Mouse (Mus musculus) liver, adult 2 months (tissue): ENCODE data around the gene Fndc3b. TPM values are rescaled to one million over a fixed set of nuclear protein-coding genes. Genes with fewer than 3 reads are reported as not detected.

ENCODE experiments used
- DNase-seq: peaks from one replicate; pipeline ENCODE4 v3.0.0-alpha.2; 2011; ENCODE audit warnings: low read depth, low spot score; ENCODE audit errors: extremely low read depth
- H3K27ac ChIP-seq: fragments of 200-500 bp; replicated peaks from 2 replicates; pipeline ENCODE4 v1.5.1; 2012; ENCODE audit warnings: low read depth, mild to moderate bottlenecking, control low read depth, inconsistent platforms, low read length; ENCODE audit not compliant: insufficient read depth
- H3K27me3 ChIP-seq: fragments of 200-500 bp; 2 replicates; pipeline ENCODE4 v1.6.1; 2012; ENCODE audit warnings: mild to moderate bottlenecking, moderate library complexity, low read length, inconsistent platforms; ENCODE audit not compliant: control insufficient read depth, insufficient read depth
- H3K36me3 ChIP-seq: fragments of 200-500 bp; 2 replicates; pipeline ENCODE4 v1.6.1; 2012; ENCODE audit warnings: low read length, inconsistent platforms; ENCODE audit not compliant: control insufficient read depth, insufficient read depth
- H3K4me1 ChIP-seq: fragments of 200-500 bp; 2 replicates; pipeline ENCODE4 v1.6.1; 2011; ENCODE audit warnings: low read length; ENCODE audit not compliant: control insufficient read depth, insufficient read depth
- H3K4me3 ChIP-seq: fragments of 200-500 bp; 2 replicates; pipeline ENCODE4 v1.5.1; 2011; ENCODE audit warnings: low read depth, mild to moderate bottlenecking, control low read depth, low read length, moderate library complexity; ENCODE audit not compliant: insufficient read depth
- H3K79me2 ChIP-seq: fragments of 200-500 bp; 2 replicates; pipeline ENCODE4 v1.6.1; 2012; ENCODE audit warnings: inconsistent platforms, mild to moderate bottlenecking, low read length, moderate library complexity; ENCODE audit not compliant: control insufficient read depth, insufficient read depth
- H3K9ac ChIP-seq: fragments of 200-500 bp; 2 replicates; pipeline ENCODE4 v1.6.1; 2012; ENCODE audit warnings: low read depth, mild to moderate bottlenecking, control low read depth, inconsistent platforms, low read length
- CTCF ChIP-seq: fragments of 200-500 bp; IDR thresholded peaks from 2 replicates; pipeline ENCODE4 v1.5.1; 2011; ENCODE audit warnings: low read depth, low read length, control low read depth
- POLR2A ChIP-seq: fragments of 200-500 bp; IDR thresholded peaks from 2 replicates; pipeline ENCODE4 v1.6.1; 2011; ENCODE audit warnings: low read length, control low read depth; ENCODE audit not compliant: insufficient read depth; ENCODE audit errors: extremely low read depth
- WGBS: fragments of 180-500 bp; shearing (Covaris S2); methylation state at CpG from one replicate; pipeline ENCODE4 v1.1.7; 2018; 5-methylcytosine and 5-hydroxymethylcytosine counted together
- polyA plus RNA-seq: library from polyadenylated mRNA; depleted of rRNA; stranded (reverse); fragments of >200 nt; gene quantifications from 2 replicates; pipeline ENCODE4 v1.2.3, GENCODE M21; 2012
- total RNA-seq: library from RNA; depleted of rRNA; stranded (reverse); fragments of >200 nt; gene quantifications from 2 replicates; pipeline ENCODE4 v1.2.3, GENCODE M21; 2014

Gene Fndc3b
- total and polyA plus RNA-seq, 2 experiments, result 3.3 to 9.4 TPM

DNA sequence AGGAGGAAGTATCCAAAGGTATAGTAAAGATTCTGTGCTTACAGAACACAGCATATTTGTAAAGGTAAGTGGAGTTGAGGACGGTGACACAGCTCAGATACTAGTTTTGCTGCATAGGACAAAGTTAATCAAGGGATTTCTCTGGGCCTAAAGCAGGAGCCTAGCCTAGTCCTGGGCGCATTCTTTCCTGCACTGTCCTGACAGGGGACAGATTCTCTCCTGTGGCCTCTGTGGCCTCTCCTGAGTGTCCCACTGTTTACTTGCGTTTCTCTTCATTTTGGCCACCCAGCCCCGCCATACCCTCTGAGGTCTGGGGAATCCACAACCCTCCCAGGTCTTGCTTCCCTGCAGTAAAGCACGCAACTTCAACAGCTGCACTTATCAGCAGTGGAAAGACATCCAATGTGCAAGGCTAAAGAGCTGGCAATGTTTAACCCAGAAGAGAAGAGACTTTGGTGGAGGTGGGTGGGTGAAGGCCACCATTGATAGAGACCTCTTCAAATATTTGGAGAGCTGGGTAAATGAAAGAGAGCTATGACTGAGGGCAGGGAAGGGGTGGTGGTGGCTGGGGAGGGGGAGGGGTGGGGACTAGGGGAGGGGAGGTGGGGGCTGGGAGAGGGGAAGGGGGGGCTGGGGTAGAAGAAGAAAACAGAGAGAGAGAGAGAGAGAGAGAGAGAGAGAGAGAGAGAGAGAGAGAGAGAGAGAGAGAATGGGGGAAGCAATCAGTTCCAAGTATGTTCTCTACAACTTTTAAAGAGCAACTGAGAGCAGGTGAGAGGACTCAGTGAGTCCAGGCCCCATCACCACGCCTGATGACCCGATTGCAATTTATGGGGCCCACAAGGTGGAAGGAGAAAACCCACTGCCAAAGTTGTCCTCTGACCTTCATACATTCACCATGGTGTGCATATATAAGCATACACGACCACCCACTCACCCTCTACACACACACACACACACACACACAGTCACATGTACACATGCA is 18.0 kb upstream of the Fndc3b start:
- H3K9ac ChIP-seq, result no peak overlapping the region

GRCm38 (mm10) chr3:27728176-27728575 is 17.1 kb upstream of the Fndc3b start:
- no peak overlapping the region for H3K4me3 ChIP-seq
- no peak overlapping the region for H3K27ac ChIP-seq
- peaks cover 3% of the 10 kb centered on the region for H3K4me1 ChIP-seq
- DNase-seq, result no peak
- TF ChIP-seq POLR2A, result no peak
- no peaks in the 10 kb centered on the region for H3K36me3 ChIP-seq
- H3K27me3 ChIP-seq, result no peaks in the 10 kb centered on the region
- H3K9ac ChIP-seq, result no peak overlapping the region
- 28% methylated on average over 7 of the region's 7 CpGs for WGBS
- no peaks in the 10 kb centered on the region for H3K79me2 ChIP-seq

More for the DNA sequence above, 18.0 kb upstream of the Fndc3b start:
- Histone ChIP-seq H3K36me3 (no peaks in the 10 kb centered on the region), H3K27ac (no peak overlapping the region), H3K4me1 (peaks cover 3% of the 10 kb centered on the region), H3K79me2 (no peaks in the 10 kb centered on the region), H3K4me3 (no peak overlapping the region), H3K27me3 (no peaks in the 10 kb centered on the region)
- DNase-seq, result no peak
- WGBS, result 40% methylated on average over 8 of the region's 8 CpGs
- TF ChIP-seq CTCF (no peak), POLR2A (no peak)

GRCm38 (mm10) chr3:27725752-27726151 is 14.6 kb upstream of the Fndc3b start:
- 91% methylated on average over 6 of the region's 6 CpGs for WGBS
- Histone ChIP-seq H3K4me3 (no peak overlapping the region), H3K9ac (no peak overlapping the region), H3K36me3 (no peaks in the 10 kb centered on the region), H3K4me1 (peaks cover 3% of the 10 kb centered on the region), H3K79me2 (no peaks in the 10 kb centered on the region), H3K27ac (no peak overlapping the region), H3K27me3 (no peaks in the 10 kb centered on the region)
- DNase-seq, result no peak
- TF ChIP-seq CTCF (no peak), POLR2A (no peak)

DNA sequence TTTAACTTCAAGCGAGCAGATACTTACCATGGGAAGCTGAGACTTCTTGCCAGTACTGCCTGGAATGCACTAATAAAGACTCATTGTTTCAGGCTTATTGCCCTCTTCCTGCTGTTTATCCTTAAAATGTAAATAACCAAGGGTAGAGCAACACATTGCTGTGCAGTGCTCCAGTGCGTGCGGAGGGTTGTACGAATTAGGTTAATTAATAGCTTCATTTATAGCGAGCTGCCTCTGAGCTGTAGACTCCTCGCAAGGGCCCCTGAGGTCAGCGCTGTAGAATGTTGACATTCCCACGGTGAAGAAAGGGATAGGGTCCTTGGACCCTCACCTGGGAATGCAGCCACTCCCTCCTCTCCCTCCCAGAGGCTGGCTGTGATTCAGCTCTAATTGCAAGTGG is 13.1 kb upstream of the Fndc3b start:
- peaks cover 3% of the 10 kb centered on the region for H3K4me1 ChIP-seq
- H3K4me3 ChIP-seq, result no peak overlapping the region
- H3K27ac ChIP-seq, result no peak overlapping the region
- H3K79me2 ChIP-seq, result no peaks in the 10 kb centered on the region
- no peaks in the 10 kb centered on the region for H3K27me3 ChIP-seq
- no peak for DNase-seq
- WGBS, result 72% methylated on average over 8 of the region's 8 CpGs
- no peak for TF ChIP-seq CTCF
- no peak for TF ChIP-seq POLR2A
- H3K9ac ChIP-seq, result no peak overlapping the region
- no peaks in the 10 kb centered on the region for H3K36me3 ChIP-seq

DNA sequence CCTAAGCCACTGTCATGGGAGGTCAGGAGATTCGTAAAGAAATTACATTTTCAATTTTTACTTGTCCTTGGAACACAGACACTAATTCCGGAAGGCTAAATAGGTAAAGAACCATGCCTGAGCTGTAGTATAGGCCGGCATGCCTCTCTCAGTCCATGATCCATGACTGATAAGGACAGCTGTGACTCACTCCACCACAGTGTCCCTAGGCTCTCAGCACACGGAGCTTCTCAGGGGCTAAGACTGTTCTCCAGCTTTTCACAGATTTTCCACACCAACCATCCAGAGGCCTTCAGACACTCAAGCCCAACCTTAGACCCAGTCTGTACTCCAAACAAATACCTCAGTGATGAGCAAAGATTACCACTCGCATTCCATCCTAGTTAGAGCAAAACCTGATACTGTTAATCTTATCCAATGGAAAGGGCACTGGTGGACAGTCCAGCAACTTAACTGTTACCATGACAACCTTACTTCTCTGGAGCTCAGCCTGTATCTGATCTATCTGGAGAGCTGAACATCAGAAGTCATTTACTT is 7.8 kb upstream of the Fndc3b start:
- Histone ChIP-seq H3K27me3 (no peaks in the 10 kb centered on the region), H3K4me1 (no peaks in the 10 kb centered on the region), H3K79me2 (no peaks in the 10 kb centered on the region), H3K27ac (no peak overlapping the region), H3K9ac (no peak overlapping the region), H3K4me3 (no peak overlapping the region), H3K36me3 (no peaks in the 10 kb centered on the region)
- TF ChIP-seq POLR2A (no peak), CTCF (no peak)
- DNase-seq, result no peak
- 84% methylated on average over 5 of the region's 5 CpGs for WGBS

DNA sequence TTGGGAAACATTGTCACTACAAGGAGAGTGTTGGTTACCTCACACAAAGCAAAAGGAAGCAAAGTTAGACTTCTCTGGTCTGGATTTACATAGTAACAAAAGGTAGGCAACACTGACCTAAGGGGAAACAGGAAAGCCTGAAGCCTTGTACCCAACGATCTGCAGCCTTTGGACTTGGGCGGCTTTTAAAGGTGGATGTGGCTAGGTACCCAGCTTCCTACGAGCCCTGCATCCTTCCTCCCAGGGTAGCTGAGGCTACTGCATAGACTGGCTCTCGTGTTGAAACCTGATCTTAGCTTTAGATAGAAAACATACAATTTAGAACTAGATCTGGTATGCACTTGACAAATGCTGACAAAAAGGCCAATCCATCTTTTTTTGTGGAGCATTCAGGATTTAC is 2.9 kb upstream of the Fndc3b start:
- Histone ChIP-seq H3K27me3 (no peaks in the 10 kb centered on the region), H3K27ac (no peak overlapping the region), H3K4me3 (no peak overlapping the region), H3K79me2 (no peaks in the 10 kb centered on the region), H3K36me3 (no peaks in the 10 kb centered on the region), H3K9ac (no peak overlapping the region), H3K4me1 (no peaks in the 10 kb centered on the region; the same call in 1 of the 2 replicates)
- no peak for DNase-seq
- no peak for TF ChIP-seq CTCF
- TF ChIP-seq POLR2A, result no peak
- WGBS, result 83% methylated on average over 4 of the region's 4 CpGs
